Mouse (Mus musculus): ENCODE measurements at regions not wholly inside any gene's neighbourhood (a gene's known extent, or its start where the extent isn't known, plus 50 kb on each side); places are given as distances from the start of the nearest gene placed in this dataset.
"Not testable (repeated sequence)": the region's sequence is repeated elsewhere in the genome, so short reads cannot be mapped to it uniquely, and the experiment has no call there.

GRCm38 (mm10) chr1:98665584-98665983 lies 244.7 kb downstream of the Slco6d1 start:
- DNase-seq (ENCODE audit: low spot score): no peak

GRCm38 (mm10) chr1:98667426-98667825 lies 246.5 kb downstream of the Slco6d1 start:
- not testable (repeated sequence) for DNase-seq (ENCODE audit: low spot score)

- no peak for DNase-seq (ENCODE audit: low spot score)
Measured at GRCm38 (mm10) chr1:98667887-98668286, 247.0 kb downstream of the Slco6d1 start.

GRCm38 (mm10) chr1:98668595-98668994 lies 247.7 kb downstream of the Slco6d1 start:
- no peak for DNase-seq (ENCODE audit: low spot score)

- no peak for DNase-seq (ENCODE audit: low spot score)
Measured at GRCm38 (mm10) chr1:98678686-98679085, 257.8 kb downstream of the Slco6d1 start.

- no peak for DNase-seq (ENCODE audit: low spot score)
Measured at GRCm38 (mm10) chr1:98713809-98714208, 292.9 kb downstream of the Slco6d1 start.

GRCm38 (mm10) chr1:98714307-98714706 lies 293.4 kb downstream of the Slco6d1 start:
- no peak for DNase-seq (ENCODE audit: low spot score)

GRCm38 (mm10) chr1:98720595-98720994 lies 299.7 kb downstream of the Slco6d1 start:
- no peak for DNase-seq (ENCODE audit: low spot score)

GRCm38 (mm10) chr1:98727354-98728015 lies 306.6 kb downstream of the Slco6d1 start:
- no peak for DNase-seq (ENCODE audit: low spot score)

- DNase-seq (ENCODE audit: low spot score): peak; percentile 16
Measured at GRCm38 (mm10) chr1:98748886-98749285, 328.0 kb downstream of the Slco6d1 start.

- DNase-seq (ENCODE audit: low spot score): no peak
Measured at GRCm38 (mm10) chr1:98788528-98788927, 367.6 kb downstream of the Slco6d1 start.

- DNase-seq (ENCODE audit: low spot score): no peak
Measured at GRCm38 (mm10) chr1:98793320-98793719, 372.4 kb downstream of the Slco6d1 start.

- no peak for DNase-seq (ENCODE audit: low spot score)
Measured at GRCm38 (mm10) chr1:98812543-98812942, 391.6 kb downstream of the Slco6d1 start.

GRCm38 (mm10) chr1:98813990-98814389 lies 393.1 kb downstream of the Slco6d1 start:
- DNase-seq (ENCODE audit: low spot score): no peak

- no peak for DNase-seq (ENCODE audit: low spot score)
Measured at GRCm38 (mm10) chr1:98818076-98818475, 397.2 kb downstream of the Slco6d1 start.

GRCm38 (mm10) chr1:98860236-98860635 lies 439.3 kb downstream of the Slco6d1 start:
- DNase-seq (ENCODE audit: low spot score): no peak

- DNase-seq (ENCODE audit: low spot score): no peak
Measured at GRCm38 (mm10) chr1:98906260-98906659, 485.3 kb downstream of the Slco6d1 start.

- DNase-seq (ENCODE audit: low spot score): no peak
Measured at GRCm38 (mm10) chr1:98923043-98923442, 502.1 kb downstream of the Slco6d1 start.

GRCm38 (mm10) chr1:98924933-98925332 lies 504.0 kb downstream of the Slco6d1 start:
- no peak for DNase-seq (ENCODE audit: low spot score)

- DNase-seq (ENCODE audit: low spot score): peak; percentile 6
Measured at GRCm38 (mm10) chr1:98930926-98931325, 510.0 kb downstream of the Slco6d1 start.

GRCm38 (mm10) chr1:98932239-98932638 lies 511.3 kb downstream of the Slco6d1 start:
- DNase-seq (ENCODE audit: low spot score): no peak

GRCm38 (mm10) chr1:98977686-98978085 lies 556.8 kb downstream of the Slco6d1 start:
- no peak for DNase-seq (ENCODE audit: low spot score)
